Mouse (Mus musculus) kidney, embryonic 15.5 days (tissue): ENCODE data around the gene Uap1l1. TPM values are rescaled to one million over a fixed set of nuclear protein-coding genes. Genes with fewer than 3 reads are reported as not detected.
"Not testable (repeated sequence)": the region's sequence is repeated elsewhere in the genome, so short reads cannot be mapped to it uniquely, and the experiment has no call there.

Source experiments
- ATAC-seq: fragments of 200-750 bp; cut with Nextera tagmentation; replicated peaks from 2 replicates; pipeline ENCODE4 v1.8.0; 2017; ENCODE audit warnings: moderate TSS enrichment; ENCODE audit not compliant: low FRiP score
- H3K27ac ChIP-seq: fragments of 300-500 bp; sonication (generic); 2 replicates; pipeline ENCODE4 v1.5.1; 2015; ENCODE audit warnings: mild to moderate bottlenecking, inconsistent platforms
- H3K27me3 ChIP-seq: fragments of 300-500 bp; sonication (generic); 2 replicates; pipeline ENCODE4 v1.6.1; 2015; ENCODE audit warnings: inconsistent platforms
- H3K36me3 ChIP-seq: fragments of 300-500 bp; sonication (generic); 2 replicates; pipeline ENCODE4 v1.6.1; 2015; ENCODE audit warnings: inconsistent platforms
- H3K4me1 ChIP-seq: fragments of 300-500 bp; sonication (generic); 2 replicates; pipeline ENCODE4 v1.6.1; 2015; ENCODE audit warnings: inconsistent platforms
- H3K4me2 ChIP-seq: fragments of 300-500 bp; sonication (generic); 2 replicates; pipeline ENCODE4 v1.6.1; 2015; ENCODE audit warnings: moderate library complexity, mild to moderate bottlenecking, inconsistent platforms
- H3K4me3 ChIP-seq: fragments of 300-500 bp; sonication (generic); replicated peaks from 2 replicates; pipeline ENCODE4 v1.5.1; 2015; ENCODE audit warnings: mild to moderate bottlenecking, inconsistent platforms
- H3K9ac ChIP-seq: fragments of 300-500 bp; sonication (generic); 2 replicates; pipeline ENCODE4 v1.6.1; 2015; ENCODE audit warnings: mild to moderate bottlenecking, inconsistent platforms
- H3K9me3 ChIP-seq: fragments of 300-500 bp; sonication (generic); replicated peaks from 2 replicates; pipeline ENCODE4 v1.6.1; 2016; ENCODE audit warnings: inconsistent platforms
- WGBS: fragments of 180-500 bp; shearing (Covaris S2); methylation state at CpG from one replicate; pipeline ENCODE4 v1.1.7; 2015; ENCODE audit warnings: mixed read lengths; 5-methylcytosine and 5-hydroxymethylcytosine counted together
- polyA plus RNA-seq: library from polyadenylated mRNA; unstranded; fragments of >200 nt; fragmentation: Nextera tagmentation; extraction: Ambion mirVana; gene quantifications from 2 replicates; pipeline ENCODE4 v1.2.1, GENCODE M21; 2015

Uap1l1 gene
- polyA plus RNA-seq: 24.9 and 27.3 TPM in 2 replicates

DNA sequence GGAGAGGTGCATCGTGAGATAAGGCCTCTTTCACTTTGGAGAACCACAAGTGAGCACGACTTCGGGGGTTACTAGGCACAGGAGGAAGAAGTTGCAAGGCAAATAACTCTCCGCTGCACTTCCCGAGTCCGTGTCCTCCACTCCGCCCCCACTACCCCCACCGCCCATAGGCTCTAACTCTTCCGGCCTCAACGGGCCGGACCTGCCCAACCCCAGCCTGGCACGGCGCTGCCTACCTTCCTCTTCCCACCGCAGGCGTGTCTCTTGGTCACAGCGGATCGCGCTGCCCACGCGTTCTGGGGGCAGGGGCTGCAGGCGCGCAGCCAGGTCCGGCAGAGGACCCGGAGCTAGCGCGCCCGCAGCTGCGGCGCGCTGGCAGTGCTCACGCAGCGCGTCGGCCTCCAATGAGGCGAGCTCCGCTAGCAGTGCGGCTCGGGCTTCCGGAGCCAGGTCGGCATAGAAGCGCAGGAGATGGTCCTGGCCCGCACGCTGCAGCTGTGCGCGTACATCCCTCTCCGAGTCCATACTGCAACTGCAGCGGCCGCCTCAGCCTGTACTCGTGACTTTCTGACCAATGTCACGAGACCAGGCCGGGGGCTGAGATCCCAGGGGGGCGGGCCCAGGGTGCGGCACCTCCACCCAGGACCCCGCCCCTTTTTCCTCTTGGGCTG is at the start of gene Uap1l1:
Uap1l1 (minus strand) TSS at position 592 of the 671 bp plus-strand sequence.
- H3K4me3 ChIP-seq: peak within 1 kb of the TSS; percentile 64
- peaks cover 22% of the 10 kb centered on the region; the same call in 1 of the 2 replicates for H3K27me3 ChIP-seq
- H3K4me1 ChIP-seq: peaks cover 38% of the 10 kb centered on the region
- peak within 1 kb of the TSS; percentile 60 for H3K9ac ChIP-seq
- under 1% methylated on average over 54 of the region's 54 CpGs for WGBS
- ATAC-seq: peak; percentile 84
- no peaks in the 10 kb centered on the region for H3K9me3 ChIP-seq
- peak within 1 kb of the TSS; percentile 52; the same call in 1 of the 2 replicates for H3K27ac ChIP-seq
- H3K4me2 ChIP-seq: peak within 1 kb of the TSS; percentile 95
- no peaks in the 10 kb centered on the region for H3K36me3 ChIP-seq

DNA sequence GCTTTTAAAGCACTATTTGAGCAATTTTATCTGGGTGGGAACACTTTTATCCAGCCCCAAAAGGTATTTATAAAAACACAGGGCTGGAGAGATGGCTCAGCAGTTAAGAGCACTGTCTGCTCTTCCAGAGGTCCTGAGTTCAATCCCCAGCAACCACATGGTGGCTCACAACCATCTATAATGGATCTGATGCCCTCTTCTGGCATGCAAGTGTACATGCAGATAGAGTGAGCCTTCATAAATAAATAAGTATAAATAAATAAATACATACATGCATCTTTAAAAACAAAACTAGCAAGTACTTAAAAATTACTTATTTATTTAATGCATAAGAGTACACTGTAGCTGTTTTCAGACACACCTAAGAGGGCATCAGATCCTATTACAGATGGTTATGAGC is 48.0 kb upstream of the Uap1l1 start:
- not testable (repeated sequence) for H3K27ac ChIP-seq, H3K9me3 ChIP-seq, H3K9ac ChIP-seq, H3K27me3 ChIP-seq, H3K4me3 ChIP-seq, ATAC-seq, H3K36me3 ChIP-seq, H3K4me1 ChIP-seq, H3K4me2 ChIP-seq

DNA sequence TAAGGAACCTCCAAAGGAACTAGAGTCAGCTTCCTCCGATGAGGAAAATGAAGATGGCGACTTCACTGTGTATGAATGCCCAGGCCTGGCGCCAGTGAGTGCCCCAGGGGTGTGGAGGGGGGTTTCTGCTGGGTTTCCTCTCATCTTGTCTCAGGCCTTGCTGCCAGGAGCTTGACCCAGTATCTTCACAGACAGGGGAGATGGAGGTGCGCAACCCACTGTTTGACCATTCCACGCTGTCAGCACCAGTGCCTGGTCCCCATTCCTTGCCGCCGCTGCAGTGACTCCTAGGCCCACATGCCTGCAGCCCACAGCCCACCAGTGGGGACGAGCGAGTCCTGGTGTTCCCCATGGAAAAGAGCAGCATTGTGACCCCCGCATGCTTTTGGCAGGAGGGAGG is 43.4 kb upstream of the Uap1l1 start:
- no peaks in the 10 kb centered on the region for H3K9me3 ChIP-seq
- WGBS: 92% methylated on average over 10 of the region's 10 CpGs
- H3K27me3 ChIP-seq: peaks cover 8% of the 10 kb centered on the region
- no peak overlapping the region for H3K27ac ChIP-seq
- H3K4me2 ChIP-seq: no peak overlapping the region
- peaks cover 6% of the 10 kb centered on the region; the same call in 1 of the 2 replicates for H3K36me3 ChIP-seq
- ATAC-seq: no peak
- H3K9ac ChIP-seq: no peak overlapping the region
- H3K4me1 ChIP-seq: no peaks in the 10 kb centered on the region
- no peak overlapping the region for H3K4me3 ChIP-seq

DNA sequence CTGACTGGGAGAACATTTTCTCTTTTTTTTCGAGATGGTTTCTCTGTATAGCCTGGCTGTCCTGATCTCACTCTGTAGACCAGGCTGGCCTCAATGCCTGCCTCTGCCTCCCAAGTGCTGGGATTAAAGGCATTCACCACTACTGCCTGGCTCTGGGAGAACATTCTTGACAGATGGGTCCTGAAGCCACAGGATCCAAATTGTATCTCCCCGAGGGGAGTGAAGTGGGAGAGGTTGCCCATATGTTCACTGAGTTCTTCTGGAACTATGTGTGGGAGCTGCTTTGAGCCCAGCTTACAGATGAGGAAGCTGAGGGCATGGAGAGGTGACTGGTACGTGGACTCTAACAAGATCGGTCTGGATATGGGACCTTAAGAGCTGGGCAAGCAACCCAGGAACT is 38.5 kb upstream of the Uap1l1 start:
- H3K4me3 ChIP-seq: peak overlapping the region; percentile 76; the same call in 1 of the 2 replicates
- H3K9ac ChIP-seq: no peak overlapping the region
- H3K4me2 ChIP-seq: peak overlapping the region; percentile 94
- peaks cover 16% of the 10 kb centered on the region for H3K4me1 ChIP-seq
- peaks cover 54% of the 10 kb centered on the region for H3K27me3 ChIP-seq
- ATAC-seq: no peak
- WGBS: 77% methylated on average over 4 of the region's 4 CpGs
- H3K27ac ChIP-seq: no peak overlapping the region
- H3K36me3 ChIP-seq: peaks cover 4% of the 10 kb centered on the region; the same call in 1 of the 2 replicates
- H3K9me3 ChIP-seq: no peaks in the 10 kb centered on the region

DNA sequence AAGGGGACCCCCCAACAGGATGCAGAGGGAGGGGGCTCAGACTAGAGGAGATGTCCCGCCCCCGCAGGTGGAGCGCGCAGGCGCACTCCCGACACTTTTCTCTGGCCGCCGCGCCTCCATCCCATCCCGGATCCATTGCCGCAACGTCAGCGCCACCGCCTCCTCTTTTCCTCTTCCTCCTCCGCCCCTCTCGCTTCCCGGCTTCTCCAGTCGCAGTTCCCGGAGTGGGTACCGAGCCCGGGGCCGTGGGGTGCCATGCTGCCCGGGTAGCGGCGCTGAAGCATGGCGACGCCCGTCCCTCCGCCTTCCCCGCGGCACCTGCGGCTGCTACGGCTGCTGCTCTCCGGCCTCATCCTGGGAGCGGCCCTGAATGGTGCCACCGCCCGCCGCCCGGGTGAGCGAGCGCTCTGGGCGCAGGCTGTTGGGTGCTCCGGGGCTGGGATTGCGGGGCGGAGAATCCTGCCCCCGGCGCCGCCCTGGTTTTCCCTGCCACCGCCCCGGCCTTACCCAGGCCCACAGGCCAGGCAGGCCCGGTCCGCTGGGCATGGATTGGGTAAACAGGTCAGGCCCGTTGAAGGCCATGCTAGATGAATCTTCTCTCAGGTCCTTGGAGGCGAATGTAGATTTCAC is 37.6 kb upstream of the Uap1l1 start:
- Histone ChIP-seq H3K27ac (no peak overlapping the region), H3K9me3 (no peaks in the 10 kb centered on the region), H3K9ac (peak overlapping the region; percentile 73), H3K4me1 (peaks cover 16% of the 10 kb centered on the region), H3K4me2 (peak overlapping the region; percentile 94), H3K4me3 (peak overlapping the region; percentile 76), H3K27me3 (peaks cover 63% of the 10 kb centered on the region), H3K36me3 (no peaks in the 10 kb centered on the region)
- WGBS: under 1% methylated on average over 54 of the region's 54 CpGs
- peak; percentile 50 for ATAC-seq

DNA sequence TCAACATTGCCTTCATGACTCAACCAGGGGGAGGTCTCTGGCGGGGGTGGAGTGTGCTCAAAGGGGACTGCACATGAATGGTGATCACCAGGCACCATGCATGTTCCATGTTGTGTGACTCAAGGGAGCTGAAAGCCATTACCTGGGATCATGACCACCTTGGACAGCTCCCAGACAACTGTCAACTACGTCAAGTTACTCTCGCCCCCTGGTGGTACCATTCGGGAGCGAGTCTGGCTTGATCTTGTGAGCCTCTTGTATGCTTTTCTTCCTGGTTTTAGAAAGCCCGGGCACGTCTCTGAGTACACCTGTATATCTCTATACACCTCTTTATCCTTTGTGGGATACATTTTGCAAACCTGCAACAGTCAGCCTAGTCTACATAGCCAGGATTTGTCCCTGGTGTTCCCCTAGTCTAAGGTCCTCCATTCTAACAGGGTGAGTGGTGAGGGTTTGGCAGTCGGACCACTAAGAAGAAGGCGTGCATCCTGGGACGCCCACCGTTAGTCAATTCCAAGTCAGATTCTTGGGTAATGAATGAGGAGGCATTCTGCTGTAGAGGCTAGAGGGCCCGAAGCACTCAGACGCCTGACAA is 37.0 kb upstream of the Uap1l1 start:
- no peaks in the 10 kb centered on the region for H3K9me3 ChIP-seq
- H3K4me1 ChIP-seq: peaks cover 16% of the 10 kb centered on the region
- ATAC-seq: no peak; the same call in 1 of the 2 replicates
- peaks cover 69% of the 10 kb centered on the region for H3K27me3 ChIP-seq
- H3K36me3 ChIP-seq: no peaks in the 10 kb centered on the region
- 1% methylated on average over 13 of the region's 13 CpGs for WGBS
- H3K4me2 ChIP-seq: peak overlapping the region; percentile 94
- peak overlapping the region; percentile 76 for H3K4me3 ChIP-seq
- no peak overlapping the region for H3K27ac ChIP-seq
- no peak overlapping the region; the same call in 1 of the 2 replicates for H3K9ac ChIP-seq

GRCm38 (mm10) chr2:25400764-25401163 is 35.3 kb upstream of the Uap1l1 start:
- Histone ChIP-seq H3K27me3 (peaks cover 86% of the 10 kb centered on the region), H3K27ac (no peak overlapping the region), H3K9me3 (no peaks in the 10 kb centered on the region), H3K4me3 (peak overlapping the region; percentile 15; the same call in 1 of the 2 replicates), H3K4me2 (peak overlapping the region; percentile 52), H3K36me3 (no peaks in the 10 kb centered on the region), H3K9ac (no peak overlapping the region), H3K4me1 (peaks cover 30% of the 10 kb centered on the region)
- no peak for ATAC-seq
- WGBS: 2% methylated on average over 17 of the region's 17 CpGs

DNA sequence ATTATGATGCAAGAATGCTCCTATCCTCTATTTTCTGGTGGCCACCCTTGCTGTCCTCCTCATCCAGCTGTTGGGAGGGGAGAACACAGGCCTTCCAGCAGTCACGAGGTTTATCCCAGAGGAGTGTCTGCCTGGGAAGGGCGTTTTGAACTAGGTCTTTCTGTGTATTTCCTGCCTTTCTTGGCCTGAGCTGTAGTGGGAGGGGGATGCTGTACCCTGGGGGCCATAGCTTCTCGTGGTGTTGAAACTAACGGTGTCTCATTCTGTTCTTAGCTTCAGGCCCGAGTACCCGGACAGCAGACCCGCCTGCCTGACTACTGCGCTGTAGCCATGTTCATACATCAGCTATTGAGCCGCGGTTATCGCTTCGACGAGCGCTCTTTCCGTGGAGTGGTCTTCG is 34.8 kb upstream of the Uap1l1 start:
- no peaks in the 10 kb centered on the region for H3K9me3 ChIP-seq
- no peak overlapping the region for H3K27ac ChIP-seq
- H3K9ac ChIP-seq: no peak overlapping the region
- WGBS: 18% methylated on average over 16 of the region's 16 CpGs
- ATAC-seq: no peak
- H3K4me1 ChIP-seq: peaks cover 35% of the 10 kb centered on the region
- peak overlapping the region; percentile 52 for H3K4me2 ChIP-seq
- H3K27me3 ChIP-seq: peaks cover 91% of the 10 kb centered on the region
- peak overlapping the region; percentile 15; the same call in 1 of the 2 replicates for H3K4me3 ChIP-seq
- no peaks in the 10 kb centered on the region for H3K36me3 ChIP-seq

- peaks cover 96% of the 10 kb centered on the region for H3K27me3 ChIP-seq
- no peak within 1 kb of the TSS for H3K27ac ChIP-seq
- H3K4me3 ChIP-seq: no peak within 1 kb of the TSS
- whole genome bisulfite sequencing: 71% methylated on average over 8 of the region's 8 CpGs
- H3K36me3 ChIP-seq: no peaks in the 10 kb centered on the region
- no peak for ATAC-seq
- no peaks in the 10 kb centered on the region for H3K9me3 ChIP-seq
- no peak within 1 kb of the TSS for H3K9ac ChIP-seq
- no peak within 1 kb of the TSS for H3K4me2 ChIP-seq
- peaks cover 48% of the 10 kb centered on the region for H3K4me1 ChIP-seq
These were observed 33.6 kb upstream of the Uap1l1 start, which contains the start of gene Npdc1 for GRCm38 (mm10) chr2:25399051-25399450. TSS of gene Npdc1 (plus strand) at chr2:25399351.

- H3K27ac ChIP-seq: no peak overlapping the region
- H3K9me3 ChIP-seq: no peaks in the 10 kb centered on the region
- WGBS: 94% methylated on average over 7 of the region's 7 CpGs
- H3K27me3 ChIP-seq: peaks cover 89% of the 10 kb centered on the region
- peaks cover 43% of the 10 kb centered on the region for H3K4me1 ChIP-seq
- no peak overlapping the region for H3K4me2 ChIP-seq
- no peak overlapping the region for H3K4me3 ChIP-seq
- ATAC-seq: no peak
- no peak overlapping the region for H3K9ac ChIP-seq
- H3K36me3 ChIP-seq: no peaks in the 10 kb centered on the region
These were observed 32.6 kb upstream of the Uap1l1 start for GRCm38 (mm10) chr2:25398065-25398464.

- Histone ChIP-seq H3K27ac (no peak overlapping the region), H3K9ac (no peak overlapping the region), H3K4me2 (peak overlapping the region; percentile 90; the same call in 1 of the 2 replicates), H3K36me3 (no peaks in the 10 kb centered on the region), H3K27me3 (peaks cover 79% of the 10 kb centered on the region), H3K9me3 (no peaks in the 10 kb centered on the region), H3K4me1 (peaks cover 37% of the 10 kb centered on the region), H3K4me3 (no peak overlapping the region; the same call in 1 of the 2 replicates)
- WGBS: 39% methylated on average over 1 of the region's 1 CpGs
- no peak for ATAC-seq
These were observed 31.5 kb upstream of the Uap1l1 start for GRCm38 (mm10) chr2:25397010-25397409.

DNA sequence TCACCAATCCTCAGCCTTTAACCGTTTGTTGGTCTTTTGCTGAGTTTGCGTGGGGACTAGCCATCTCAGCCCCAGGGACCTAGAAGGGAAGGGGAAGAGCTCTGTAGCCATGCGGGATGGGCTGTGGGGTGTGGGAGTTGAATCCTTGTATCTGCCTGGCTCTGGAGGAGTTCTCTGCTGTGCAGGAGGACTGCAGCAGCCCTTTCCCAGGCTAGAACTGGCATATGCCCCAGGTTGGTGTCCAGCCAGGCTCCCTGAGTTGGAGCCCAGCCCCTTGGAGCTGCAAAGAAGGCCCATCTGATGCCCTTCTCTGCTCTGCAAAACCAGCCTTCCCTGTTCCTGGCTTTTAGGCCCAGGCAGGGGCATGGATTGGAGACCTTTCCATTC is 31.1 kb upstream of the Uap1l1 start:
- Histone ChIP-seq H3K4me3 (peak overlapping the region; percentile 50), H3K4me1 (peaks cover 37% of the 10 kb centered on the region), H3K27me3 (peaks cover 75% of the 10 kb centered on the region), H3K36me3 (no peaks in the 10 kb centered on the region), H3K27ac (no peak overlapping the region), H3K9ac (no peak overlapping the region), H3K4me2 (peak overlapping the region; percentile 90), H3K9me3 (no peaks in the 10 kb centered on the region)
- ATAC-seq: no peak
- 36% methylated on average over 3 of the region's 3 CpGs for WGBS
